Mouse (Mus musculus): ENCODE data around the gene Fkbp2.

DNA sequence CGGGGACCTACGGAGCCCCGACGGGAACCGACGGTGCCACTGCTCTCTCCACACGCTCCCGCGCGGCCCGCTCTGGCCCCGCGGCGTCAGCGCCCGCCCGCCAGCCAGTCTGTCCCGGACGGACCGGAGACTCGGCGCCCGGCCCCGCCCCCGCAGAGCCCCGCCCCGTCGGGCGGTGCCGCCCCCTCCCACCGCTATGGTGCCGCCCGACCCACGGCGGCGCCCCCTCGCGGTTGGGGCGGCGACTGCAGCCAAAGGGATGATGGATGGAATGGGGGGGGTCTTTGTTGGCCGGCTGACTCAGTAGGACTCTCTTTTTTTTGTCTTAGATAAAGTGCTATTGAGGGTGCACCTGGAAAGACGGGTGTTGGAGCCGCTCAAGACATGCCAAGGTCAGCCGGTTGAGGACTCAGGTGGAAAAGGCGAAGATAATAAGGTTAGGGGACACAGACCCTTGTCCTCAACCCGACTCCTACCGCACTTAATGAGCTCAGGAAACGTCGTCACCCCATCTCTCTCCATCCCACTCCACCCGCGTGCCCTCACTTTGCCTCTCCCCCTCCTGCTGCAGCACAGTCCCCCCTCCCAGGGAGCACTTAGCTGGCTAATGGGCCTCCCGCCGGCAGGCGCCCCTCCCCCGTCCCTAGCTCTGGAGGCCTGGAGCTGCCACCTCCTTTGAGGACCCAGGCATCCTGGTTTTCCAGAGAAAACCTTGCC, 10.5 kb downstream of the Fkbp2 start:
- no peak for TF ChIP-seq MYC (IDR thresholded peaks at IDR 0.05; ENCODE audit: low read depth, low read length)
- peak; percentile 72 for TF ChIP-seq POLR2A (IDR thresholded peaks at IDR 0.05; ENCODE audit: low read depth, low read length)
- no peak for TF ChIP-seq HCFC1 (IDR thresholded peaks at IDR 0.05; ENCODE audit: low read depth, low read length)
- no peak for TF ChIP-seq ZNF384 (IDR thresholded peaks at IDR 0.05; ENCODE audit: low read depth, low read length)
- no peak for TF ChIP-seq USF1 (IDR thresholded peaks at IDR 0.05; ENCODE audit: low read depth, low read length)
- 0 out of 2 replicates have a peak, but pooled peaks have one; percentile 12 for TF ChIP-seq TCF12 (IDR thresholded peaks at IDR 0.05; ENCODE audit: low read depth, low read length)
- TF ChIP-seq ZC3H11A (IDR thresholded peaks at IDR 0.05; ENCODE audit: low read depth, low read length): no peak
- no peak for TF ChIP-seq NELFE (IDR thresholded peaks at IDR 0.05; ENCODE audit: low read depth, low read length)
- TF ChIP-seq GABPA (IDR thresholded peaks at IDR 0.05; ENCODE audit: insufficient replicate concordance, low read depth, low read length): no peak
- peak; percentile 13 to 68; a peak in 2 of 4 replicates for TF ChIP-seq CTCF (conservative IDR thresholded peaks at IDR 0.05 in 1 of 2, IDR thresholded peaks at IDR 0.05 in 1 of 2; ENCODE audit: low read depth in 2 of 2, low read length in 2 of 2)
- no peak for TF ChIP-seq E2F4 (IDR thresholded peaks at IDR 0.05; ENCODE audit: insufficient replicate concordance, low read depth, low read length)
- no peak for TF ChIP-seq MAFK (IDR thresholded peaks at IDR 0.05; ENCODE audit: insufficient replicate concordance, low read length)

Data from CH12.LX (cell line).